Mouse (Mus musculus) forebrain, postnatal 0 days (tissue): ENCODE measurements around the gene Slc35c2. TPM values are rescaled to one million over a fixed set of nuclear protein-coding genes. Genes with fewer than 3 reads are reported as not detected.

Experiments used
- ATAC-seq: fragments of 200-750 bp; cut with Nextera tagmentation; 2 replicates; pipeline ENCODE4 v1.8.0; 2017; ENCODE audit warnings: mild to moderate bottlenecking, moderate library complexity
- DNase-seq: peaks from one replicate; pipeline ENCODE4 v3.0.0-alpha.2; 2015
- H3K27ac ChIP-seq: fragments of 300-500 bp; sonication (generic); 2 replicates; pipeline ENCODE4 v1.5.1; 2014; ENCODE audit warnings: low read depth, mild to moderate bottlenecking, antibody characterized with exemption, low read length, moderate library complexity, mixed read lengths
- H3K27me3 ChIP-seq: fragments of 300-500 bp; sonication (generic); 2 replicates; pipeline ENCODE4 v1.6.1; 2014; ENCODE audit warnings: mild to moderate bottlenecking, low read length, mixed read lengths; ENCODE audit not compliant: insufficient read depth
- H3K36me3 ChIP-seq: fragments of 300-500 bp; sonication (generic); 2 replicates; pipeline ENCODE4 v1.6.1; 2014; ENCODE audit warnings: mild to moderate bottlenecking, moderate library complexity; ENCODE audit not compliant: insufficient read depth
- H3K4me1 ChIP-seq: fragments of 300-500 bp; sonication (generic); 2 replicates; pipeline ENCODE4 v1.6.1; 2014; ENCODE audit warnings: antibody characterized with exemption; ENCODE audit not compliant: insufficient read depth
- H3K4me2 ChIP-seq: fragments of 300-500 bp; sonication (generic); 2 replicates; pipeline ENCODE4 v1.6.1; 2014; ENCODE audit warnings: low read depth, mild to moderate bottlenecking, moderate library complexity
- H3K4me3 ChIP-seq: fragments of 300-500 bp; sonication (generic); 2 replicates; pipeline ENCODE4 v1.5.1; 2014; ENCODE audit warnings: low read depth, low read length, mixed read lengths
- H3K9ac ChIP-seq: fragments of 300-500 bp; sonication (generic); 2 replicates; pipeline ENCODE4 v1.6.1; 2014; ENCODE audit warnings: mild to moderate bottlenecking
- H3K9me3 ChIP-seq: fragments of 300-500 bp; sonication (generic); 2 replicates; pipeline ENCODE4 v1.6.1; 2016; ENCODE audit warnings: low read length
- CTCF ChIP-seq: sonication (generic); IDR thresholded peaks from 2 replicates; pipeline ENCODE4 v1.5.1; 2016; ENCODE audit warnings: antibody characterized with exemption, control low read depth, low read depth
- whole genome bisulfite sequencing: fragments of 180-500 bp; shearing (Covaris S2); extraction: QIAGEN DNeasy Blood & Tissue Kit; methylation state at CpG from one replicate; pipeline ENCODE4 v1.1.7; 2014; 5-methylcytosine and 5-hydroxymethylcytosine counted together
- polyA plus RNA-seq: library from polyadenylated mRNA; unstranded; fragments of >200 nt; fragmentation: Nextera tagmentation; extraction: Ambion mirVana; gene quantifications from 2 replicates; pipeline ENCODE4 v1.2.1, GENCODE M21; 2015
- total RNA-seq: library from RNA; depleted of rRNA; stranded (reverse); fragments of >200 nt; gene quantifications from 2 replicates; pipeline ENCODE4 v1.2.3, GENCODE M21; 2014; rRNA removed

Gene Slc35c2
- total and polyA plus RNA-seq, 2 experiments from 2014 or later, result 62.7 to 85.8 TPM

DNA sequence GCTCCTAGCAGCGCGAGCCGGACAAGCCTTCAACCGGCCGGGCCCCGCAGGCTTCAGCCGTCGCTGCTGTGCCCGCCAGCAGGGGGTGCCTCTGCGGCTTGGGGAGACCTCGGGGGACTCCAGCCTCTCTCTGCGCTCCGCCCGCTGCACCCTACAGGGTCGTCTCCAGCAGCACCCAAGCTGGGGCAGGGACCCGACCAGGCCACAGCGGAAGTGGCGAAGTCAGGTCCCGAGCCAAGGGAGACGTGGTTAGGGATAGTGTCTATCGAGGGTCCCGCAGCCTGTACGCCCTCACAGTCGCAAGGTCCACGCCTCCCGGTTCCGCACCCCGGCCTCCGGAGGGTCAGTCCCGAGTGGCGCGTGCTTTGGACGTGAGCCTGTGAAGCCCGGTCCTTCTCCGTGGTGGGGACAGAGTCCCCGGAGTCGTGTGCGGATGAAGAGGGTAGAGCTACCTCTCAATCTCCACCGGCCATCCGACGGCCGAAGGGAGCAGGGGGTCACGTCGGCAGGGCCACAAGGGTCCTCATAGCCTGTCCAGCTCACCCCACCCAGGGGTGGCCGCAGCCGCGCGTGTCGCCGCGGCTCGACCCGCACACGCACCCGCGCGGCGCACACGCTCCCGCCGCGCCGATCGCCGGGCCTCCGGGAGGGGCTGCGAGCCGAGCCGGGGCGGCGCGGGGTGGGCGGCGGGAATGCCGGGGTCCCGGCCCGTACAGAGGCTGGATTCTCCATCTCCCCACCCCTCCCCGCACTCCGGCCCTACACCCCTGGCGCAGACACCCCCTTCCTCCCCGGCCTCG lies 54.0 kb downstream of the Slc35c2 start:
- H3K9me3 ChIP-seq, result no peaks in the 10 kb centered on the region
- peak overlapping the region; percentile 98 for H3K4me2 ChIP-seq
- TF ChIP-seq CTCF, result peak; percentile 61
- DNase-seq (peak; percentile 44), ATAC-seq (peak; percentile 21; the same call in 1 of the 2 replicates)
- H3K27me3 ChIP-seq, result peaks cover 19% of the 10 kb centered on the region
- no peak overlapping the region for H3K27ac ChIP-seq
- 2% methylated on average over 69 of the region's 82 CpGs for WGBS
- no peaks in the 10 kb centered on the region for H3K4me1 ChIP-seq
- H3K9ac ChIP-seq, result peak overlapping the region; percentile 64
- no peaks in the 10 kb centered on the region for H3K36me3 ChIP-seq
- peak overlapping the region; percentile 70 for H3K4me3 ChIP-seq

DNA sequence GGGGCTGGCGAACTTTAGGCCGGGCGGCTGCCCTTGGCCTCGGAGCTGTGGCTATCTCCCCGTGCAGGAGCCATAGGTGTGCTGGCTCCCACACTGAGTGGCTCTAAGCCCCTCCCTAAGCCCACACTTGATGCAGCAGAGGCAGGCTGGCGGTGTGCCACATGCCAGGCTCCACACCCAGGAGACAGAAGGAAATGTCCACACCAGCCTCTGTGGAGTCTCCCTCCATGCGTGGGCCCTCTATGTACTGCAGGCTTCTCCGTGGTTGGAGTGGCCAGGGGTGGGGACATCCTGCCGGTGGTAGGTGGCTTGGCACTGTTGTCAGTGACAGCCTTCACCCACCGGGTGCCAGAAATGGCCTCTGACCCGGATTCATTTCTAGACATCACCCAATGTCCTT lies 58.6 kb downstream of the Slc35c2 start:
- no peak for ATAC-seq
- H3K4me1 ChIP-seq, result no peaks in the 10 kb centered on the region
- no peak for TF ChIP-seq CTCF

More for the DNA sequence above, 58.6 kb downstream of the Slc35c2 start:
- Histone ChIP-seq H3K4me3 (no peak overlapping the region), H3K9me3 (no peaks in the 10 kb centered on the region), H3K9ac (no peak overlapping the region), H3K36me3 (no peaks in the 10 kb centered on the region), H3K27ac (no peak overlapping the region), H3K27me3 (peaks cover 9% of the 10 kb centered on the region), H3K4me2 (no peak overlapping the region)
- DNase-seq, result no peak
- whole genome bisulfite sequencing, result 77% methylated on average over 11 of the region's 11 CpGs

Other genes with a start within 250 kb of the Slc35c2 start
- gene Cd40, start 232.2 kb downstream of the Slc35c2 start, total RNA-seq, result 5.0 TPM in 2 replicates
- gene Cd40, start 232.2 kb downstream of the Slc35c2 start, polyA plus RNA-seq, result 4.7 and 7.0 TPM in 2 replicates
- not detected in 2 replicates for gene 1700025C18Rik, start 197.1 kb downstream of the Slc35c2 start, total RNA-seq
- gene 1700025C18Rik, start 197.1 kb downstream of the Slc35c2 start, polyA plus RNA-seq, result not detected in 2 replicates
- 11.5 and 24.6 TPM in 2 replicates for gene Cdh22, start 53.0 kb downstream of the Slc35c2 start, total RNA-seq
- 7.1 and 10.4 TPM in 2 replicates for gene Cdh22, start 53.0 kb downstream of the Slc35c2 start, polyA plus RNA-seq
- gene Elmo2, start 38.6 kb upstream of the Slc35c2 start, total RNA-seq, result 78.8 and 80.9 TPM in 2 replicates
- 68.6 and 84.5 TPM in 2 replicates for gene Elmo2, start 38.6 kb upstream of the Slc35c2 start, polyA plus RNA-seq
- gene Zfp663, start 80.9 kb upstream of the Slc35c2 start, total RNA-seq, result 3.2 and 14.4 TPM in 2 replicates
- gene Zfp663, start 80.9 kb upstream of the Slc35c2 start, polyA plus RNA-seq, result 2.1 and 3.3 TPM in 2 replicates
- 16.7 and 22.4 TPM in 2 replicates for gene Zfp334, start 100.4 kb upstream of the Slc35c2 start, total RNA-seq
- 2.8 and 4.6 TPM in 2 replicates for gene Zfp334, start 100.4 kb upstream of the Slc35c2 start, polyA plus RNA-seq
- gene Ocstamp, start 112.5 kb upstream of the Slc35c2 start, total RNA-seq, result not detected in 2 replicates
- gene Ocstamp, start 112.5 kb upstream of the Slc35c2 start, polyA plus RNA-seq, result not detected in 2 replicates
- gene Slc13a3, start 185.4 kb upstream of the Slc35c2 start, total RNA-seq, result 12.7 and 24.3 TPM in 2 replicates
- gene Slc13a3, start 185.4 kb upstream of the Slc35c2 start, polyA plus RNA-seq, result 14.4 and 18.0 TPM in 2 replicates
- 44.0 and 54.6 TPM in 2 replicates for gene Trp53rka, start 205.5 kb upstream of the Slc35c2 start, total RNA-seq
- gene Trp53rka, start 205.5 kb upstream of the Slc35c2 start, polyA plus RNA-seq, result 31.8 and 36.8 TPM in 2 replicates
- 0.62 and 2.1 TPM in 2 replicates for gene Slc2a10, start 215.9 kb upstream of the Slc35c2 start, total RNA-seq
- gene Slc2a10, start 215.9 kb upstream of the Slc35c2 start, polyA plus RNA-seq, result 0.84 and 2.1 TPM in 2 replicates